Mouse (Mus musculus) midbrain, postnatal 0 days (tissue): ENCODE data around the gene Ccdc70. TPM values are rescaled to one million over a fixed set of nuclear protein-coding genes. Genes with fewer than 3 reads are reported as not detected.
A peak's percentile ranks its signal among the peaks of the same experiment; 100 is the strongest.
"Not testable (repeated sequence)": the region's sequence is repeated elsewhere in the genome, so short reads cannot be mapped to it uniquely, and the experiment has no call there.

Experiments used
- ATAC-seq: fragments of 200-750 bp; cut with Nextera tagmentation; 2 replicates; pipeline ENCODE4 v1.8.0; 2017; ENCODE audit warnings: moderate number of reproducible peaks, mild to moderate bottlenecking, moderate TSS enrichment, moderate library complexity; ENCODE audit not compliant: low FRiP score
- DNase-seq: peaks from one replicate; pipeline ENCODE4 v3.0.0-alpha.2; 2015; ENCODE audit warnings: low spot score
- H3K27ac ChIP-seq: fragments of 300-500 bp; sonication (generic); 2 replicates; pipeline ENCODE4 v1.5.1; 2014; ENCODE audit warnings: low read depth, mild to moderate bottlenecking, low read length, mixed read lengths
- H3K27me3 ChIP-seq: fragments of 300-500 bp; sonication (generic); 2 replicates; pipeline ENCODE4 v1.6.1; 2014; ENCODE audit warnings: low read length, control low read depth, mixed read lengths; ENCODE audit not compliant: insufficient read depth
- H3K36me3 ChIP-seq: fragments of 300-500 bp; sonication (generic); 2 replicates; pipeline ENCODE4 v1.6.1; 2014; ENCODE audit warnings: low read length, control low read depth, mixed read lengths; ENCODE audit not compliant: insufficient read depth
- H3K4me1 ChIP-seq: fragments of 300-500 bp; sonication (generic); 2 replicates; pipeline ENCODE4 v1.6.1; 2014; ENCODE audit warnings: mild to moderate bottlenecking, control low read depth, antibody characterized with exemption, low read length, mixed read lengths; ENCODE audit not compliant: insufficient read depth
- H3K4me2 ChIP-seq: fragments of 300-500 bp; sonication (generic); 2 replicates; pipeline ENCODE4 v1.6.1; 2014; ENCODE audit warnings: low read depth, mild to moderate bottlenecking, low read length, mixed read lengths; ENCODE audit not compliant: poor library complexity, severe bottlenecking
- H3K4me3 ChIP-seq: fragments of 300-500 bp; sonication (generic); 2 replicates; pipeline ENCODE4 v1.5.1; 2014; ENCODE audit warnings: low read depth, mild to moderate bottlenecking, low read length, moderate library complexity
- H3K9ac ChIP-seq: fragments of 300-500 bp; sonication (generic); replicated peaks from 2 replicates; pipeline ENCODE4 v1.6.1; 2014; ENCODE audit warnings: mild to moderate bottlenecking, low read length, moderate library complexity, mixed read lengths; ENCODE audit not compliant: poor library complexity, severe bottlenecking
- H3K9me3 ChIP-seq: fragments of 300-500 bp; sonication (generic); 2 replicates; pipeline ENCODE4 v1.6.1; 2016; ENCODE audit warnings: low read length, control low read depth
- CTCF ChIP-seq: IDR thresholded peaks from 2 replicates; pipeline ENCODE4 v1.5.1; 2016; ENCODE audit warnings: antibody characterized with exemption, mild to moderate bottlenecking
- WGBS: fragments of 180-500 bp; shearing (Covaris S2); extraction: QIAGEN DNeasy Blood & Tissue Kit; methylation state at CpG from one replicate; pipeline ENCODE4 v1.1.7; 2014; 5-methylcytosine and 5-hydroxymethylcytosine counted together
- polyA plus RNA-seq: library from polyadenylated mRNA; unstranded; fragments of >200 nt; fragmentation: Nextera tagmentation; extraction: Ambion mirVana; gene quantifications from 2 replicates; pipeline ENCODE4 v1.2.1, GENCODE M21; 2015
- total RNA-seq: library from RNA; depleted of rRNA; stranded (reverse); fragments of >200 nt; gene quantifications from 2 replicates; pipeline ENCODE4 v1.2.3, GENCODE M21; 2014; rRNA removed

Ccdc70 gene
- total RNA-seq (not detected in 2 replicates), polyA plus RNA-seq (not detected in 2 replicates)

DNA sequence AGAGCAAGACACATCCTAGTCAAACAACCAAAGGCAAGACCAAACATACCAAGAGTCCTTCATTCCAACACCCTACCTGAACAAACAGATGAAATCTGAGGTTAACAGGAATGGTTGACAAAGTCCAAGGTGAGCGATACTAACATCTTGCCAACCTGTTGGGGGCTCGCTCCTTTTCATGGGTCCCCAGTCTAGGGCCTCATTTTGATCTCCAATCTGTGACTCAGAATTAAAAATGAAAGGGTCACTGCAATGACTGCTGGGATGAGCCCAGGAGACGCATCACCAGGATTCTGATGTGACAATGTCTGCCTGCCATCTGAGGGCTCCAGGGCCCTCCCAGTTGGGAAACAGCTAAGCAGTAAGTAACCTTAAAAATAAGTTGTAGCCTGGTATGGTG lies at the start of gene Ccdc70:
Gene Ccdc70 (plus strand): TSS at position 301 of the 400 bp plus-strand sequence.
- H3K4me3 ChIP-seq, result no peak within 1 kb of the TSS
- no peaks in the 10 kb centered on the region for H3K36me3 ChIP-seq
- no peaks in the 10 kb centered on the region for H3K4me1 ChIP-seq
- H3K27me3 ChIP-seq, result no peaks in the 10 kb centered on the region
- H3K9ac ChIP-seq, result no peak within 1 kb of the TSS
- H3K27ac ChIP-seq, result no peak within 1 kb of the TSS
- no peak for TF ChIP-seq CTCF
- ATAC-seq (no peak), DNase-seq (no peak)
- WGBS, result 92% methylated on average over 3 of the region's 3 CpGs
- no peaks in the 10 kb centered on the region for H3K9me3 ChIP-seq
- no peak within 1 kb of the TSS for H3K4me2 ChIP-seq

DNA sequence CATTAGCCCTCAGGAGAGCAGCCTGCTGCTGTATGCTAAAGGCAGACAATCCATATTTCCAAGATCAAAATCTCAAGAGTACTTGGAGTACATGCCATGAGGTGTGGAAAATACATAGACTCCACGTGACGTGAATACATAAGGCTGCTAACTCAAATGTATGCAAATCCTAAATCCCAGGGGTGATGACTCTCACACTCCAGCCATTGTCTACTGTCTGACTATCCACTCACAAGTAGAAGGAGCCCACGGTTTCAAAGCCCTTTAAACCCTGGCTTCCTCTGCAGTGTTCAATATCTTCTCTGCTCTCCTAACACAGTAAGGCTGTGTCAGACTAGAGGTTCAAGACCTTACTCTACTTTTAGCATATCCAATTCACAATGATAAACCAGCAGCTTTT lies 38.8 kb upstream of the Ccdc70 start:
- 40% methylated on average over 3 of the region's 3 CpGs for WGBS
- not testable (repeated sequence) for H3K4me1 ChIP-seq, DNase-seq, H3K9ac ChIP-seq, H3K27ac ChIP-seq, H3K4me3 ChIP-seq, H3K27me3 ChIP-seq, H3K4me2 ChIP-seq, ATAC-seq, H3K9me3 ChIP-seq, H3K36me3 ChIP-seq

DNA sequence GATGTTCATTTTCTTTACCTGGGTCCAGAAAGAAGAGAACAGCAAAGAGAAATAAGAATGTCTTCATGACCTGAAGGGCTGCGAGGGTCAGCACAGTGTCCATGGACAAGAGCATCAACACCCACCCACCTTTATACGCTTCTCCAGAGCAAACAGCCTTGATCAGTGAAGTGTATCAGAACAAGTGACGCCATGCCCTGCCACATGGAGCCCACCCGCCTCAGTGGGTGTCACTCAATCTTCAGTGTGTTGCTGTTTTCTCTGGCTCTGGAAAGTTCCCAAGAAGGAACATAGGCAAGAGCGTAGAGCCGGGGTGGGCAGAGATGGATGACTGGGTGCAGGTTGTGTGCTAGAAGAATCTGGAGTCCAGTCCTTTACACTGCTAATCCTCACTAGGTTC lies 37.0 kb upstream of the Ccdc70 start, which contains the start of gene Defb15:
Gene Defb15 (minus strand): TSS at position 101 of the 400 bp plus-strand sequence.
- WGBS, result 88% methylated on average over 6 of the region's 6 CpGs
- Histone ChIP-seq H3K9me3 (no peaks in the 10 kb centered on the region), H3K36me3 (no peaks in the 10 kb centered on the region), H3K4me3 (no peak within 1 kb of the TSS), H3K9ac (no peak within 1 kb of the TSS), H3K27me3 (no peaks in the 10 kb centered on the region), H3K27ac (no peak within 1 kb of the TSS), H3K4me1 (no peaks in the 10 kb centered on the region), H3K4me2 (no peak within 1 kb of the TSS)
- ATAC-seq (no peak), DNase-seq (no peak)
- no peak for TF ChIP-seq CTCF

DNA sequence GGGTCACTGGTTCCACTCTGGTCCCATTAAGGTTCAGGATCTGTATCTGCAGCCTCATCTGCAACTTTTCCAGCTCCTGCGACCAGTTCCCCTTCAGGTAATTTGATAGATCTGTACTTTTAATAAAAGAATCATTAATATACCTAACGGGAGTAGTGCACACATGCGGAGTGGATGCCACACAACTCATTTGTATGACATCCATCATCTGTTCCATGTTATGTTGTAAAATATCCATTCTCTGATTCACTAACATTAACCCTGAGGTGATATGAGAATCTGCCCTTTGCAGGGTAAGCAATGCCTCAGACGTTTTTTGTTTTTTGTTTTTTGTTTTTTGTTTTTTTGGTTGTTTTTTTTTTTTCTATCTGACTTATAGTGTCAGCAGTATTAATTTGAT lies 31.5 kb upstream of the Ccdc70 start, which contains the start of gene Defb35:
Gene Defb35 (plus strand): TSS at position 301 of the 400 bp plus-strand sequence.
- DNase-seq, H3K9ac ChIP-seq, H3K4me3 ChIP-seq, ATAC-seq, H3K36me3 ChIP-seq, H3K27ac ChIP-seq, H3K4me2 ChIP-seq, H3K4me1 ChIP-seq, H3K9me3 ChIP-seq, H3K27me3 ChIP-seq: not testable (repeated sequence)
- WGBS, result 85% methylated on average over 4 of the region's 4 CpGs

DNA sequence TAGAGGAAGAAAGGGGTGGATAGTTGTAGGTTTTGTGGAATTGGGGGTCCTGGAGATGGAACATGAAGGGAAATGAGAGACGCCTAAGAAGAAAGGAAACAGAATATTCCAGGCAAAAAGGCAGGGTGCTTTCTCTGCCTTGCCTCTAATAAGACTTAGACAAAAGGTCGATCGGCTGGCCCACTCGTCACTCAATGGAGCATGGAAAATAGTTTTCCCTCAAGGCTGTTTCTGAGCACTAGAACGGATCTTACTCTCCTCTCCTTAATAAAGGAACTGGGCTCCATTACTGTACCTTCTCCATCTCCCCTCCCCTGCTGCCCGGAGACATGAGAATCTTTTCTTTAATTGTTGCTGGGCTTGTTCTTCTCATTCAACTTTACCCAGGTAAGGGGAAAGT lies 23.1 kb upstream of the Ccdc70 start, which contains the start of gene Defb13:
Gene Defb13 (plus strand): TSS at position 301 of the 400 bp plus-strand sequence.
- Histone ChIP-seq H3K9me3 (no peaks in the 10 kb centered on the region), H3K4me3 (no peak within 1 kb of the TSS), H3K27ac (no peak within 1 kb of the TSS), H3K4me2 (no peak within 1 kb of the TSS), H3K27me3 (no peaks in the 10 kb centered on the region), H3K4me1 (no peaks in the 10 kb centered on the region), H3K36me3 (no peaks in the 10 kb centered on the region), H3K9ac (no peak within 1 kb of the TSS)
- no peak for TF ChIP-seq CTCF
- no peak for ATAC-seq
- 83% methylated on average over 6 of the region's 6 CpGs for WGBS
- DNase-seq, result no peak

DNA sequence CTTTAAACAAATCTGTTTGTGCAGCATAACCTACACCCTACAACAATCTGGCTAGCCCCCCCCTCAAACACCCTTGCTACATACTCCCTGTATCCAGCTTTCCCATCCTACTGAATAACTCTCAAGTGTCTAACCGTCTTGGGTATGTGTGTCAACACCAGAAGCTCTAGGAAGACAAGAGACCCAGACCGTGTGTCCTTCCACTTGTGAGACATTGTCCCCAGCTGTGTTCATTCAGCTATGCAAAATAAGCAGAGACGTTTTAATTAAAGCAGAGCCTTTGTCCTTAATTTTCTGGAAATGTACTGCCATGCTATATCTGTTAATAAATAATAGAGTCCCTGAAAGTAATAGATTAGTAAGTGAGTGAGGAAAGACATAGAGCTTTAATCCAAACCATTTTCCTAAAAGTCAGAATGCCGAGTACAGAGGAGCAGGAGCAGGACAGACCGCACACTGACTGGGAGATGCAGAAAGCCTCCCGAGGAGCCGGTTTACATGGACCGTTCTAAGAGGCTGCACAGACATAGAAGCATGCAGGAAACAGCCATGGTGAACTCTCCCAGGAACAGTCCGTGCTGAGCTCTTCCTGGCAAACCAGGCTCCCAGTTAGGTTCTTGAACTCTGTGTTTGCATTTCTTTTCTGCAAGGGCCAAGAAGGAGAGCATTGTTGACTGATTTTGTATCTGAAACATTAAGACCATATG lies 22.1 kb upstream of the Ccdc70 start:
- peak; percentile 14 for DNase-seq
- Histone ChIP-seq H3K27ac (no peak overlapping the region), H3K36me3 (no peaks in the 10 kb centered on the region), H3K4me1 (no peaks in the 10 kb centered on the region), H3K9ac (no peak overlapping the region), H3K4me3 (no peak overlapping the region), H3K4me2 (no peak overlapping the region), H3K9me3 (no peaks in the 10 kb centered on the region), H3K27me3 (no peaks in the 10 kb centered on the region)
- no peak for TF ChIP-seq CTCF
- 65% methylated on average over 9 of the region's 9 CpGs for WGBS
- ATAC-seq, result 0 out of 2 replicates have a peak, but pooled peaks have one; percentile 20
